Mouse (Mus musculus) cerebellum, postnatal 25 days (tissue): ENCODE results near the gene Syne1.
A peak's percentile ranks its signal among the peaks of the same experiment; 100 is the strongest.

Experiments
- DNase-seq, 2 experiments: peaks; one replicate each; pipeline ENCODE4 v3.0.0; 2021; ENCODE audit warnings: mixed read lengths in 2 of 2

The Syne1 gene

GRCm38 (mm10) chr10:5197356-5197755, 353.9 kb downstream of the Syne1 start:
- DNase-seq: no peak

GRCm38 (mm10) chr10:5196267-5196666, 355.0 kb downstream of the Syne1 start:
- no peak for DNase-seq

GRCm38 (mm10) chr10:5195288-5195687, 356.0 kb downstream of the Syne1 start:
- no peak for DNase-seq

GRCm38 (mm10) chr10:5194671-5195234, 356.5 kb downstream of the Syne1 start:
- peak; percentile 88 to 91 for DNase-seq

GRCm38 (mm10) chr10:5194081-5194670, 357.1 kb downstream of the Syne1 start:
- peak in 1 of 2 experiments; percentile 60 for DNase-seq

GRCm38 (mm10) chr10:5192861-5193490, 358.3 kb downstream of the Syne1 start:
- DNase-seq: peak; percentile 31 to 34

- DNase-seq: peak in 1 of 2 experiments; percentile 21
These were observed 360.5 kb downstream of the Syne1 start for GRCm38 (mm10) chr10:5190756-5191155.

GRCm38 (mm10) chr10:5188890-5189289, 362.4 kb downstream of the Syne1 start:
- DNase-seq: peak in 1 of 2 experiments; percentile 2

GRCm38 (mm10) chr10:5185156-5186083, 365.9 kb downstream of the Syne1 start:
- DNase-seq: peak; percentile 80 to 81

GRCm38 (mm10) chr10:5181771-5182176, 369.5 kb downstream of the Syne1 start:
- DNase-seq: peak; percentile 70 to 80

GRCm38 (mm10) chr10:5179891-5180290, 371.4 kb downstream of the Syne1 start:
- no peak for DNase-seq

GRCm38 (mm10) chr10:5177446-5178015, 373.8 kb downstream of the Syne1 start:
- peak in 1 of 2 experiments; percentile 7 for DNase-seq

- DNase-seq: no peak
These were observed 374.9 kb downstream of the Syne1 start for GRCm38 (mm10) chr10:5176371-5176770.

GRCm38 (mm10) chr10:5170425-5170824, 380.9 kb downstream of the Syne1 start:
- no peak for DNase-seq

- DNase-seq: peak; percentile 51 to 55
These were observed 383.8 kb downstream of the Syne1 start for GRCm38 (mm10) chr10:5167481-5167880.

- no peak for DNase-seq
These were observed 385.8 kb downstream of the Syne1 start for GRCm38 (mm10) chr10:5165439-5165838.

- DNase-seq: no peak
These were observed 387.5 kb downstream of the Syne1 start for GRCm38 (mm10) chr10:5163770-5164169.

GRCm38 (mm10) chr10:5163286-5163685, 388.0 kb downstream of the Syne1 start:
- no peak for DNase-seq

- DNase-seq: peak in 1 of 2 experiments; percentile 55
These were observed 389.8 kb downstream of the Syne1 start for GRCm38 (mm10) chr10:5161394-5161872.

- DNase-seq: no peak
These were observed 391.6 kb downstream of the Syne1 start for GRCm38 (mm10) chr10:5159679-5160078.

GRCm38 (mm10) chr10:5153047-5153446, 398.2 kb downstream of the Syne1 start:
- DNase-seq: no peak

- no peak for DNase-seq
These were observed 409.8 kb downstream of the Syne1 start for GRCm38 (mm10) chr10:5141471-5141870.

GRCm38 (mm10) chr10:5139932-5140264, 411.4 kb downstream of the Syne1 start:
- DNase-seq: no peak
